Mouse (Mus musculus): ENCODE measurements around the gene Chmp5.
"Not testable (repeated sequence)": the region's sequence is repeated elsewhere in the genome, so short reads cannot be mapped to it uniquely, and the experiment has no call there.

The Chmp5 gene

GRCm38 (mm10) chr4:40948160-40948708 is at the start of gene Chmp5, which contains the start of gene Bag1:
TSS of gene Chmp5 (plus strand) at chr4:40948407.
TSS of gene Bag1 (minus strand) at chr4:40948294.
- DNase-seq (ENCODE audit: low read depth) = peak; percentile 97

DNA sequence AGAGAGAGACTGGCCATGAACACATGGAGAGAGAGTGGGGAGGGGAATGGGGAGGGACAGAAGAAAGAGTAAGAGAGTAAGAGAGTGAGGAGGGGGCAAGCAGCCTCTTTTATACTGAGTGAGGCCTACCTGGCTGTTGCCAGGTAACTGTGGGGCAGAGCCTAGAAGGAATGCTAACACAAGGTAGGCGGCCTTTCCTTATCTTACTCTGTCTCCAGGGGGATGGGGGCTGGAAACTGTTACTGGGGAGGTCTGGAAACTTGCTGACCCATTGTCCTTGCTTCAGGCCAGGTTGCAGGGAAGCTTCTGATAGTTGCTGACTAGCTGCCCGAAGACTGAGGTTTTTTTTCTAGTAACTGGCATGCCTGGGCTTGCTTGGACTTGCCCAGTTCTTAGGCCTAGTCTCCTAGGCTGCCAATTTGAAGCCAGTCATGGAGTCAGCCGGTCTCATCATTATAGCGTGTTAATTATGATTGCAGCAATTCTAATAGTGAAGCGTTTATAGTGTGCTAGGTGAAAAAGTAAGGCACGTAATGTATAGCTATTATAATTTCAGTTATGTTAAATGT is 49.6 kb upstream of the Chmp5 start:
- no peak for DNase-seq (ENCODE audit: low read depth)

- no peak for DNase-seq (ENCODE audit: low read depth)
These were observed 48.9 kb upstream of the Chmp5 start for GRCm38 (mm10) chr4:40899264-40899663.

- no peak for DNase-seq (ENCODE audit: low read depth)
These were observed 48.1 kb upstream of the Chmp5 start for GRCm38 (mm10) chr4:40900071-40900470.

GRCm38 (mm10) chr4:40900612-40901011 is 47.6 kb upstream of the Chmp5 start:
- DNase-seq (ENCODE audit: low read depth) = no peak

- DNase-seq (ENCODE audit: low read depth) = no peak
These were observed 41.9 kb upstream of the Chmp5 start for GRCm38 (mm10) chr4:40906298-40906697.

- DNase-seq (ENCODE audit: low read depth) = no peak
These were observed 39.8 kb upstream of the Chmp5 start for GRCm38 (mm10) chr4:40908261-40908969.

DNA sequence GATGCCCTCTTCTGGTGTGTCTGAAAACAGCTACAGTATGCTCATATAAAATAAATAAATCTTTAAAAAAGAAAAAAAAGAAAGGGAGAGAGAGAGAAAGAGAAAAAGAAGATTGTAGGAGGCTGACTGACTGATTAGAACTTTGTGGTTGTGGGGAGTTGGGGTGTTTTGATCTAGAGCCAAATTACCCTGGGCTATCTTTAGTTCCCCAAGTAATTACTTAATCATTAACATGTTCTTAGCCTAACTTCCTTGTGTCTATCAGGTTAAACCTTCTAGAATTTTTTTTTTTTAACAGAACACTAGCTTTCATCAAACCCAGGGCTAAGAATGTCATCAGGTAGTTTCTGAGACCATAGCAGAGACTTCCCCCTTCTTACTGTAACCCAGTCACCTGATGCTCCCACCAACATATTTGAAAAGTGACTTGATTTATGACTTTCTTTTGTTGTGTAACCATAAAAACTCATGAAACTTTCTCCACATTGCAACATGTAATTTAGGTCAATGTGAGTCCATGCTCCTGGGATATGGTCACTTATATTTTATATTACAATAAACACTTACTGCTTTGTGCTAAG is 33.8 kb upstream of the Chmp5 start:
- no peak for DNase-seq (ENCODE audit: low read depth)

DNA sequence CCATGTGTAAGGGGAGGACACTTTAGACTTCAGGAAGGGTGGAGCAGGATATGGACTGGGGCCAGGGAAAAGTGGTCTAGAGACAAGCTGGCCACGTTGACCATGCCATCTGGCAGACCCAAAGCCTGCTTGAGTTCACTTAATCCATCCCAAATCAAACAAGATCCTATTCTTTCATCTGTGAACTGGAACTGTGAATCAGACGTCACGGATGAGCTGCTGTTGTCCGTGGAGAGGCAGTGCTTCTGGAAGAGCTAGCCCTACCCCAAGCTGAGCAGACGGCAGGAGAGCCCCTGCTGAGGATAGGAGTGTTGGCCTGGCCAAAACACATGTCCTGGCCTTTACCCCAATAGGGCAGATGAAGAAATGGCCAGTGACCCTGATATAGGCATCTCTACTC is 32.3 kb upstream of the Chmp5 start:
- DNase-seq (ENCODE audit: low read depth) = no peak

GRCm38 (mm10) chr4:40916592-40917155 is 31.5 kb upstream of the Chmp5 start:
- DNase-seq (ENCODE audit: low read depth) = no peak

GRCm38 (mm10) chr4:40919785-40920184 is 28.4 kb upstream of the Chmp5 start, which contains the start of gene Spink4:
TSS of gene Spink4 (plus strand) at chr4:40920052.
- DNase-seq (ENCODE audit: low read depth) = no peak

DNA sequence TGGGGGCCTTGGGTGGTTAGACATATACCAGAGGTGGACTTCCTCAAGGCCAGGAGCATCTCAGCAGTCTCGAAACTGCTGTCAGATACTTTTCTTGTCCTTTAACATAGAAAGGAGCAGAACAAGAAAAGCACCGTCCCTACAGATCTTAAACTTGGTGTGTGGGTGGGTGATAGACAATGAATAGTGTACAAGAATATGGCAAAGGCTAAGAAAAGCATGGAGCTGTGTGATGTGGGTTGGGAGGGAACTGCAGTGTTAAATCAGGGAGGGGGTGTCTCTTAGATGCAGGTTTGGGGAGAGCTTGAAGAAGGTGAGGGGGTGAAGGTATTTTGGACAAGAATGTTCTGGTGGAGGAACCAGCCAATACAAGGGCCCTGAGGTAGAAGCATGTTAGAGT is 27.6 kb upstream of the Chmp5 start:
- DNase-seq (ENCODE audit: low read depth) = no peak

DNA sequence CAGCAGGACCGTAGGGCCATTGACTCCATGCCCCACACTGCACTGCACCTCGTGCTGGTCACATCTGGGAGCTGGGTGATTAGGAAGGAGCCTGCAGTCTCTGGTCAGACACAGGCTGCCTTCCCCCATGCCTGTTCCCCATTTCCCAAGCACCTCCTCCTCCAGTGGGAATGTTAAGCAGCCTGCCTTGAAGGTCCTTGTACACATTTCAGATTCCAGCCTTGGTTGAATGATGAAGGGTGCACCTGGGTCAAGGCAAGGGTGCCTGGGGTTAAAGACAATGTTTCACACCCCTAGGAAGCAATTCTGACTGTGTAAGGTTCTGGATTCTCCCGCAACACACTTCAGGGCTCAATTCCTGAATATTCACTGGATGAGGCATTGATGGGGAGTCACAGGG is 26.9 kb upstream of the Chmp5 start:
- no peak for DNase-seq (ENCODE audit: low read depth)

- DNase-seq (ENCODE audit: low read depth) = no peak
These were observed 25.0 kb upstream of the Chmp5 start for GRCm38 (mm10) chr4:40923087-40923651.

DNA sequence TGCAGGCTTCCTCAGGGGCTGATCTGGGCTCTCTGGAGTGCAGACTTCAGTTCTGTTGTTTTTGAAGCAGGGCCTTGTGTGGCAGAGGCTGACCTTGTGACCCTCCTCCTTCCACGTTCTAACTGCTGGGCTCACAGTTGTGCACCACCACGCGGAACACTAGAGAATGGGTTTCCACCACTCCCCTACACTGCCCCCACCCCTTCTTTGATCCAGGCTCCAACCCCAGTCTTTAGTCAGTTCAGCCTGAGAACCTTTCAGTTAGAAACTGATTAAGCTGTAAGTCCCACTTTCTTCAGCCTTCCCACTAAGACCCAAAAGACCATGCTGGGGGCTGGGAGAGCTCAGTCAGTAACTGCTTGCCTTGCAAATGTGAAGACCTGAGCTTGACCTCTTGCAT is 22.6 kb upstream of the Chmp5 start:
- DNase-seq (ENCODE audit: low read depth) = no peak

GRCm38 (mm10) chr4:40929046-40929445 is 19.2 kb upstream of the Chmp5 start:
- no peak for DNase-seq (ENCODE audit: low read depth)

- DNase-seq (ENCODE audit: low read depth) = no peak
These were observed 14.5 kb upstream of the Chmp5 start for GRCm38 (mm10) chr4:40933694-40934093.

DNA sequence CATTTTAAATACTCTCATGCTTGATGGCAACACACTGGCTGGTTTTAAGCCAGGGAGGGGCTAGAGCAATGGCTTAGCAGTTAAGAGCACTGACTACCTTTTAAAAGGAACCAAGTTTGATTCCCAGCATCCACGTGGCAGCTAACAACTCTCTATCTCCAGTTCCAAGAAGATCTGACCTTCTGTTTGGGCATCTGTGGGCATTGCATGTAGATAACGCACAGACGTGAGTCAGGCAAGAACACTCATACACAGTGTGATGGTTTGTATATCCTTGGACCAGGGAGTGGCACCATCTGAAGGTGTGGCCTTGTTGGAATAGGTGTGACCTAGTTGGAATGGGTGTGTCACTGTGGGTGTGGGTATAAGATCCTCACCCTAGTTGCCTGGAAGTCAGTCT is 13.8 kb upstream of the Chmp5 start:
- not testable (repeated sequence) for DNase-seq (ENCODE audit: low read depth)

DNA sequence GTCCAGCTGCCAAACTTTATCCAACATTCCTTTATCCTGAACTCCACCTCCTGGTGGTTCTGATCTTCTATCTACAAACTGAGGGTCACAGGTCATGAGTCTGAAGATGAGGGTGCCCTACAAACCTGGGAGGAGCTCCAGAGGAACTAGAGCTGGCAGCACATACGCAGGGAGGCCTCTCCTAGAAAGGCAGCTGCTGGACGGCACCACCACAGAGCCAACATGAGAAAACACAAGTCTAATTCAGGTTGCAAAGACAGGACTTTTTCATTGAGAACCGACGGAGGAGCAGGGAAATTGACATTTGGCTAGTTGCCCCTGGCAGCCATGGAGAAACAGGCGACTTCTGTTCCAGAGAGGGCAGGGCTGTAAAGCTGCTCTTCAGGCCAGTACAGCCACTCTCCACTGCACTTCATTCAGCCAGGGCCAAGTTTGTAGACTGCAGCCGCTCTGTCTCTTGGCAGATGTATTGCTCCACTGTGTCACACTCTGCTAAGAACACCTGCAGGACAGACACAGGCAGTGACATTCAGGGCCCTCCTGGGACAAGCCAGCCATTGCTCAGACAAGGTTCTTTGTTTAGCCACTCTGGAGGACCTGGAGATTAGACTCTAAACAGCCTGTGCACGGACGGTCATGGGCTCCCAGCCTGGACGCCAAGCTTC is 11.9 kb upstream of the Chmp5 start:
- DNase-seq (ENCODE audit: low read depth) = no peak

GRCm38 (mm10) chr4:40938793-40939192 is 9.4 kb upstream of the Chmp5 start:
- DNase-seq (ENCODE audit: low read depth) = no peak

DNA sequence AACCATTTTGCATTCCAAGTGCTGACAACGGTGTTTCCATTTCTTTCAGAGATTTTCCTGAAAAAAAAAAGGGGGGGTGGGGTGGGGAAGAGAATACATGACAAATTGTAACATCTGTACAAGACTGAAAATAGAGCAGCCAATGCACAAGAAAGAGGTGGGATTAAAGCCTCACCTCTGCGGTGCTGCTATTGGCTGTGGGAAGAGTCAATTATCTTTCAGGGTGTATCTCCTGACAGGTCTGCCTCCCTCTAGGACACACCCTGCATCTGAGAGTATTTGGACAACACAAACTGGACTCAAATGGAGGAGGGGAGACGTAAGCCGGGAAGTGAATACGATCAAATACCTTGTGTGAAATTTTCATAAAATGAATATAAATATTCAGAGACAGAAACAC is 4.6 kb upstream of the Chmp5 start:
- DNase-seq (ENCODE audit: low read depth) = no peak

DNA sequence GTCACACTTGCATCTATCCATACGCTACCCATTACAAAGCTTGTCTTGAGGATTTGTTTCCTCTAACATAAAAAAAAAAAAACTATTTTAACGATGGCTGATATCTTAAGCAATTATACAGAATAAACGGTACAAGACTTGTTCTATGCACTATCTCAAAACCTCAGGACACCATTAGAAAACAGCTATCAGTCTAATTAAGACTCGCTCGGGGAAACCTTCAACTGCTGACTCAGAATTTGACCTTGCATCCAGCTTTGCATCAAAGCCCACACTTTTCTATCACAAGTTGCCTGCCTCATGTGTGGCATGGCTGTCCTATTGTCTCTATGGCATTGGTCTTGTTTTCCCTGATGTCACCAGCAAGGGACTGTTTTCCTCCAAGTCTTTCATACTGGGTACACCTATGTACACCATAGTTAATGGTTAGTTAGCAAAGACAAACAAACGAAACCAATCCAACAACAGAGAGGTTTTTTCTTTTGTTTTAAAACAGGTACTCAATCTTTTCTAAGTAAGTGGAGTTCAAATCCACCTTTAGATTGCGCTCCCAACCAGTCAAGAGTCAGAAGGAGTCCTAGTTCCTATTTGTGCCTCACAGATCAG is 1.6 kb upstream of the Chmp5 start:
- DNase-seq (ENCODE audit: low read depth) = no peak

Measured in fibroblast of lung, adult 2 months (primary cell).